Mouse (Mus musculus) embryo, embryonic 10 days (tissue): ENCODE measurements around the gene Gm436.

Experiments
- DNase-seq: peaks from one replicate; pipeline ENCODE4 v3.0.0-alpha.2; 2015; ENCODE audit warnings: low spot score

Gm436 gene

DNA sequence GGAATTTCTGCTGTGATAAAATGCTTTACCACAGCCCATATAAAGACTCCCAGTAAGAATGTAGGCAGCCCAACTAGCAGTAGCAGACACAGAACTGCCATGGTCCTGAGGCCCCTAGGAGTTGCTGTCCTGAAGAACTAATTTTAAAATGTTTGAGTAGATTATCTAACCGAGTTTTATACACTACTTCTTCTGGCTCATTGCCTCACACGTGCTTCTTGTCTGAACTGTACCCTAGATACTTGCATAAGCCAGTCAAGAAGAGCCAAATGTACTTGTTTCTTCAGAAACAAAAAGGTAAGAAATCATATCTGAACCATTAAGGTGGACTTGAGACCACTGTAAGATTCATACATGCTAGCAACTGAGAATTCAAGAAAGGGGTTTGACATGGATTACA is at the start of gene Gm436:
Gene Gm436, minus strand, starts transcription at position 101 of the 400 bp plus-strand sequence.
- no peak for DNase-seq

DNA sequence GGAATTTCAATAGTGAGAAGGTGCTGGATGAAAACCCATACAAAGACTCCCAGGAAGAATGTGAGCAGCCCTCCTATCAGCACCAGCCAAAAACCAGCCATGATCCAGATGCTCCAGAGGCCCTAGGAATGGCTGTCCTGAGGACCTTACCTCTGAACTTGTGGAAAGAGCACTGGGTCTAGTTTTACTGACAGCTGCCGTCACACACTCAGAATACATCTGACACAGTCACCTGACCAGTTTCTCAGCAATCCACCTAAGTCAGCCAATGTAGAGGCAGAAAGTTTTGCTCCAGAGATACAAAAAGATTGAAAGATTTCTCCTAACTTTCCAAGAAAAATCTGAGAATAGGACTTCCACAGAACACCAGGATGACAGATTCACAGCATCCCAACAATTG is 35.1 kb upstream of the Gm436 start, which contains the start of gene Gm13178:
Gene Gm13178, minus strand, starts transcription at position 101 of the 400 bp plus-strand sequence.
- DNase-seq, result no peak

DNA sequence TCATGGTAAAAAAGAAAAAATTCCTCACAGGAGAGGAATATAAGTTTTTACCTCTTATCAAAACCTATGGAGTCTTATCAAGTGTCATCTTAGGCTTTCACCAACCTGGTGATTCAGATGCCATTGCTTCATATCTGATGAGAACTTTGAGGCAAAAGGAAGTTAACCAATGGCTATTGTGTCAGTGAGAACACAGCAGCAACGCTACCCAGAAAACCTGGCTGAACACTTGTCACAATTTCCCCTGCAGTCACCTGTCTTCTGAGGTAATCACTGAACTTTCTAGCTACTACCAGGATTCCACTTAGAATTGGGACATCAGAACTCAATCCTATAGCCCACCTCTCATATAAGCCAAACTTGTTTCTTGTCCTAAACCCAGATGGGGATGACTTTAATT is 33.5 kb upstream of the Gm436 start:
- no peak for DNase-seq

DNA sequence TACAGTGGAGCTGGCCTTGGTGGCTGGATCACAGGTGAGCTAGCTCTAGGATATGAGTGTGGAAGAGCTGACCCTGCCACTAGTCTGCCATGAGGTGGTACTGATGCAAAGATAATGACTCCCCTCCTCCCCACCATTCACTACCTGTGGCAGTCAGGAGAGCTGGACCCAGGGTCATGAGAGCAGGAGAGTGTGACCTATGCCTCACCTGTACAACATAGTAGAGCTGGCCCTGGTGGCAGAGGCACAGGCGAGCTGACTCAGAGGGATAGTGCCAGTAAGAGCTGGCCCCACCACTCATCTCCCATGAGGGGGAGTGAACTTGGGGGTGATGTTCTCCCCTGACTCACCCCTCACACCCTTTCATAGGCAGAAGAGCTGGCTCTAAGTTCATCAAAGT is 32.1 kb upstream of the Gm436 start:
- no peak for DNase-seq

DNA sequence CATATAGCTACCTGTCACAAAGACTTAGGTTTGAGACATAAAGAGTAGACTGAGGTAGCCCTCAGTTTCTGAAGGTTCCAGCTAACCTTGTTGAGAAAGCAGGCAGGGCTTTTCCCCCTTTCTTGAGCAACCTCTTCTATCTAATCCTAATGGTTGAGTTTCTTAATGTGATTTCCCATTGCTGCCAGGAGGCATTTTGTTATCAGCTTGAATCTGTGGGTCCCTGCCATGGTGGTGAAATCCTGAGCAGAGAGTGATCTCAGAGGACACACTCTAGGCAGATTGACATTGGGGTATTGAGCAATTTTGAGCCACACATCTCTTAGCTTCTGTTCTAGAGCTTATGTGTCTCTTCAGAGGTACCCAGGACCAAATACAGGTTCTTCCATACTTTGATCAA is 47.9 kb downstream of the Gm436 start:
- DNase-seq, result no peak
